Mouse (Mus musculus): ENCODE data around the gene Srsf10. TPM values are rescaled to one million over a fixed set of nuclear protein-coding genes. Genes with fewer than 3 reads are reported as not detected.

The Srsf10 gene
- polyA plus RNA-seq, 1 experiment from 2014 or later: 312 TPM

DNA sequence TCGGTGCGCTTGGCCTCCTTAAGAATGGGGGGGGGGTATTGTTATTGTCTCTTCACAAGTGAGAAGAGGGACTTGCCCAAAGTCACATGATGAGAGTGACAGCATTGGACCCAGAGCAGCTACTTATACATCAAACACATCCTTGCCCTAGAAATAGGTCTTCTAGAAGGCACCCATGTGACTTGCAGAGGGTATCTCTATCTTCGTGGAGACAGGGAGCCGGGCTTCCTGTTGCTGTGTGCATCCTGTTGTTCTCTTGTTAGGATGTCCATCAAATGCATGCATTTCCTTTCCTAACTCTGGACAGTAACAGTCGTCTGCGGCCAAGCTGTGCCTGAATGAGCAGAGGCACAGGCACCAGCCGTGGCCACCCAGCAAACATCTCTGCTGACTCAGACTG, 56.0 kb downstream of the Srsf10 start:
- Histone ChIP-seq H3K4me3 (no peak overlapping the region), H3K9me3 (replicated peaks) (no peaks in the 10 kb centered on the region), H3K36me3 (no peaks in the 10 kb centered on the region), H3K9ac (no peak overlapping the region), H3K27me3 (no peaks in the 10 kb centered on the region), H3K4me2 (replicated peaks) (no peak overlapping the region), H3K27ac (no peak overlapping the region), H3K4me1 (peaks cover 11% of the 10 kb centered on the region)
- 78% methylated on average over 7 of the region's 7 CpGs for WGBS
- no peak for ATAC-seq (ENCODE audit: low FRiP score)

DNA sequence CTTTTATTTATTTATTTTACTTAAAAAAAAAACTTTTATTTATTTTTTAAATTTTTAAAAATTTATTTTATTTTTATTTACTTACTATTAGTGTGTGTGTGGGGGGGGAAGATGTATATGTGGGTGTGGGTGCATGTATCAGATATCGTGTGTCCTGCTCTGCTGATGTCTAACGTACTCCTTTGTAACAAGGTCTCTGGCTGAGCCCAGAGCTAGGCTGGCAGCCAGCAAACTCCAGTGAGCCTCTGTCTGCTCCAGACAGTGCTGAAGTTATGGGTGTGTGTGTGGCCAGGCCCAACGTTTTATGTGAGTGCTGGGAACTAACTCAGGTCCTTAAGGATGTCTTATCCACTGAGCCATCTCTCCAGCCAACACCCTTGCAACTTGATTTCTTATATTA, 56.6 kb downstream of the Srsf10 start:
- Histone ChIP-seq H3K4me3 (no peak overlapping the region), H3K9ac (no peak overlapping the region), H3K9me3 (replicated peaks) (no peaks in the 10 kb centered on the region), H3K27ac (peak overlapping the region; percentile 52; the same call in 1 of the 2 replicates), H3K36me3 (no peaks in the 10 kb centered on the region), H3K27me3 (no peaks in the 10 kb centered on the region), H3K4me1 (peaks cover 11% of the 10 kb centered on the region), H3K4me2 (replicated peaks) (no peak overlapping the region)
- WGBS: 63% methylated on average over 3 of the region's 3 CpGs
- ATAC-seq (ENCODE audit: low FRiP score): no peak

DNA sequence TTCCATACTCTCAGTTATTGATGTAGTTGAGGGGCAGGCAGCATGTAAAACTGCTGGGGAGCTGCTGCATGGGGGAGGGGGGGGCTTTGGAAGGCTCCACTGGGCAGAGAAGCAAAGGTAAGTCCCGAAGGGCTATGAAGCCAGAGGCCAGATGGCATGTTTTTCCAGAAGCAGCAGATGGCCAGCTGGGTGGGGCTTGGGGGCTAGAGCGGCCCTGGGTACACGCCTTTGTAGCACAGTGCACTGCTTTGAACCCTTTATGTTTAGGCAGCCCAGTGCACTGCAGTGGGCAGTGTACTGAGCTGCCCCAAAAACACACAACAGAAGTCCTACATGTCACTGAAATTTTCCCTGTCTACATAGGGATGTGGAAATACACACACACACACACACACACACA, 57.3 kb downstream of the Srsf10 start:
- H3K27me3 ChIP-seq: no peaks in the 10 kb centered on the region
- peak; percentile 87 for ATAC-seq (ENCODE audit: low FRiP score)
- H3K36me3 ChIP-seq: no peaks in the 10 kb centered on the region
- no peak overlapping the region for H3K4me2 ChIP-seq (replicated peaks)
- H3K4me3 ChIP-seq: no peak overlapping the region
- peaks cover 11% of the 10 kb centered on the region for H3K4me1 ChIP-seq
- peak overlapping the region; percentile 50 for H3K27ac ChIP-seq
- H3K9me3 ChIP-seq (replicated peaks): no peaks in the 10 kb centered on the region
- 27% methylated on average over 3 of the region's 3 CpGs for WGBS
- H3K9ac ChIP-seq: no peak overlapping the region

DNA sequence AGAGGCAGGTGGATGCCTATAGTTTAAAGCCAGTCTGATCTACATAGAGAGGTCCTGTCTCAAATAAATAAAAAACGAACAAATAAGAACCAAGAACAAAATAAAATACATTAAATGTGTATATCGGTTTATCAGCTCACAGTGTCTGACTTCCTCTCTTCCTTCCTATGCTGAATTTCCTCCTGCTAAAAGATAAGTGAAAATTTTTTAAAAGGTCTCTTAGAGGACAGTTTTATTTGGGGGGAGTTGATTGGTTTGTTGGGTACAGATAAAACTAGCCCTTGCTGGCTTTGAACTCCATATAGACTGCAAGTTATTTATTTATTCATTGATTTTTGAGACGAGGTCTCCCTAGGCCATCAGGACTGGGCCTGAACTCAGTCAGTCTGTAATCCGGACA, 57.9 kb downstream of the Srsf10 start:
- H3K27me3 ChIP-seq: no peaks in the 10 kb centered on the region
- H3K4me1 ChIP-seq: peaks cover 11% of the 10 kb centered on the region
- 78% methylated on average over 4 of the region's 4 CpGs for WGBS
- no peak overlapping the region for H3K4me3 ChIP-seq
- no peak for ATAC-seq (ENCODE audit: low FRiP score)
- no peaks in the 10 kb centered on the region for H3K9me3 ChIP-seq (replicated peaks)
- H3K36me3 ChIP-seq: no peaks in the 10 kb centered on the region
- no peak overlapping the region for H3K4me2 ChIP-seq (replicated peaks)
- H3K9ac ChIP-seq: no peak overlapping the region
- peak overlapping the region; percentile 50; the same call in 1 of the 2 replicates for H3K27ac ChIP-seq

DNA sequence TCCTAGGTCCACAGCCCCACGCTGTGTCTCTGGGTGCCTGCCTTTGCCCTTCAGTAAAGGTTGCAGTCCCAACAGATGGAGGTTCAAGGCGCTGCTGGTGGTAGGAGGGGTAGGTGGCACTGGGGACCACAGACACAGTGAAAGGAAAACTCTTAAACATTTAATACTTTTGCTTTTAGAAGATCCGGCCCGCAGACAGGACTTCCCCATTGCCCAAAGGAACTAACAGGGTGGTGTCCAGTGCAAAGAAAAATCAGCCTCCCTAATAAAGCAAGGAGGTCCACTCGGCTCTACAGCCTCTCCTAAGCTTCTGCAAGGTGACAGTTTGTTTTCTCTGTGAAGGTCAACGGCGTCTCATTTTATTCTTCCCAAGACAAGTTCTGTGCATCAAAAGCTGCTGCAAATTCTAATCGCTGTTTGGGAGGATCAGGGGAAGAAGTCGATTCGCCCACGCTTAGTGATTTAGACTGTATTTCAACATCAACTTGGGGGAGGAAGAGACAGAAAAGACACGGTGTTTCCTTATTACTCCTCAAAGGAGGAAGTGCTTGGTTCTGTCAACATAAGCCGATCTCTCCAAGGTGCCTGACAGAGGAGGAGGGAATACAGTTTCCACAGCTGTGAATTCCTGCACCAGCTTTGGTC, 63.2 kb downstream of the Srsf10 start:
- ATAC-seq (ENCODE audit: low FRiP score): no peak
- 87% methylated on average over 13 of the region's 13 CpGs for WGBS

DNA sequence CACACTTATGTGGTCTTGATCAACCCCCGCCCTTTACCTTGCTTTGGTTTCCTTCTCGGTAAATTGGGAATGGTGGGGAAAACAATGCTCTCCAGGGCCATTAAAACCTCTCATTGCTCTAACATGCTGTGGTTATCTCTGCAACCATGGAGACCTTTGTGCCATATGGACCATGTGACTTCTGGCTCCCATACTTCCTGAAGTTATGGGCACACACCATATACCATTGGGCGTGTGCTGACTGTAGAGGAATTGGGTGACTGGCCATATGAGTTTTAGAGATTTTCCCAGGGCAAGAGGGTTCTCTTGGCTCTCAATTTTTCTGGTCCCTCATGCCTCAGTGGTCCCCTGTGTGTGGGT, 63.7 kb downstream of the Srsf10 start:
- 95% methylated on average over 3 of the region's 3 CpGs for WGBS

More for the DNA sequence above, 63.2 kb downstream of the Srsf10 start:
- Histone ChIP-seq H3K9me3 (replicated peaks) (no peaks in the 10 kb centered on the region), H3K4me3 (no peak overlapping the region), H3K9ac (no peak overlapping the region), H3K36me3 (0 out of 2 replicates have a peak, but pooled peaks cover 5% of the 10 kb centered on the region), H3K27ac (no peak overlapping the region), H3K4me1 (peaks cover 17% of the 10 kb centered on the region), H3K4me2 (replicated peaks) (no peak overlapping the region), H3K27me3 (no peaks in the 10 kb centered on the region)

More for the DNA sequence above, 63.7 kb downstream of the Srsf10 start:
- no peaks in the 10 kb centered on the region for H3K9me3 ChIP-seq (replicated peaks)
- no peak overlapping the region for H3K4me2 ChIP-seq (replicated peaks)
- H3K9ac ChIP-seq: no peak overlapping the region
- 0 out of 2 replicates have a peak, but pooled peaks cover 5% of the 10 kb centered on the region for H3K36me3 ChIP-seq
- H3K4me3 ChIP-seq: no peak overlapping the region
- H3K27me3 ChIP-seq: no peaks in the 10 kb centered on the region
- ATAC-seq (ENCODE audit: low FRiP score): no peak
- no peak overlapping the region for H3K27ac ChIP-seq
- peaks cover 17% of the 10 kb centered on the region for H3K4me1 ChIP-seq

Other genes starting within 250 kb of the Srsf10 start
- gene Ifnlr1, start 169.5 kb upstream of the Srsf10 start, polyA plus RNA-seq (2016; fragmentation: Nextera tagmentation; extraction: Ambion mirVana): 0.42 and 0.65 TPM in 2 replicates
- not detected in 2 replicates for gene Il22ra1, start 127.6 kb upstream of the Srsf10 start, polyA plus RNA-seq (2016; fragmentation: Nextera tagmentation; extraction: Ambion mirVana)
- 0.35 and 1.5 TPM in 2 replicates for gene Myom3, start 96.0 kb upstream of the Srsf10 start, polyA plus RNA-seq (2016; fragmentation: Nextera tagmentation; extraction: Ambion mirVana)
- gene Pnrc2, start 18.1 kb downstream of the Srsf10 start, polyA plus RNA-seq (2016; fragmentation: Nextera tagmentation; extraction: Ambion mirVana): 152 and 154 TPM in 2 replicates
- gene Cnr2, start 39.6 kb downstream of the Srsf10 start, polyA plus RNA-seq (2016; fragmentation: Nextera tagmentation; extraction: Ambion mirVana): 0.15 and 0.29 TPM in 2 replicates
- gene Fuca1, start 65.0 kb downstream of the Srsf10 start, polyA plus RNA-seq (2016; fragmentation: Nextera tagmentation; extraction: Ambion mirVana): 50.2 and 54.1 TPM in 2 replicates
- 55.6 and 60.2 TPM in 2 replicates for gene Hmgcl, start 90.7 kb downstream of the Srsf10 start, polyA plus RNA-seq (2016; fragmentation: Nextera tagmentation; extraction: Ambion mirVana)
- 35.3 and 35.5 TPM in 2 replicates for gene Gale, start 108.0 kb downstream of the Srsf10 start, polyA plus RNA-seq (2016; fragmentation: Nextera tagmentation; extraction: Ambion mirVana)
- 153 and 167 TPM in 2 replicates for gene Lypla2, start 116.9 kb downstream of the Srsf10 start, polyA plus RNA-seq (2016; fragmentation: Nextera tagmentation; extraction: Ambion mirVana)
- 58.3 and 59.8 TPM in 2 replicates for gene Pithd1, start 131.5 kb downstream of the Srsf10 start, polyA plus RNA-seq (2016; fragmentation: Nextera tagmentation; extraction: Ambion mirVana)
- 36.5 and 41.5 TPM in 2 replicates for gene Eloa, start 166.0 kb downstream of the Srsf10 start, polyA plus RNA-seq (2016; fragmentation: Nextera tagmentation; extraction: Ambion mirVana)
- 277 and 292 TPM in 2 replicates for gene Rpl11, start 197.7 kb downstream of the Srsf10 start, polyA plus RNA-seq (2016; fragmentation: Nextera tagmentation; extraction: Ambion mirVana)

All from hindbrain, embryonic 12.5 days (tissue).